Comparison of ENCODE assay signal across 17 mouse cellular contexts in genomic region chr15:95777743-95778142, GRCm38 (mm10). TPM values are rescaled to one million over a fixed set of nuclear protein-coding genes. Genes with fewer than 3 reads are reported as not detected.
DNase-seq lines count a peak whose midpoint lies in the region.
"Had no signal": no experiment of that assay in that cellular context is flagged by ENCODE, and none has a peak within 500 bp of the region (broad histone marks: within the 10 kb centered on the region; RNA-seq: fewer than 3 reads in every experiment).

No protein-coding gene starts in this region.

- peak; percentile 64 for DNase-seq in thymus, postnatal 0 days (ENCODE audit: low spot score)
- no peak for DNase-seq in thymus, postnatal 10 days (ENCODE audit: low spot score in 2 of 2)
- peak; percentile 14 for DNase-seq in CD4-positive, CD25-positive, alpha-beta regulatory T cell, adult 2 months (ENCODE audit: low read depth, low spot score)
- peak; percentile 19 for DNase-seq in T-cell, adult 2 months (ENCODE audit: low spot score)
- DNase-seq in cerebellum, postnatal 25 days = no peak
- no peak for DNase-seq in adrenal gland, adult 18-20 months (ENCODE audit: low spot score in 2 of 2)
- DNase-seq: adrenal gland, adult 2 months; adrenal gland, postnatal 14 days; cerebellum, adult 11 months; cerebellum, adult 2 months; cerebellum, adult 9-11 months; cerebellum, postnatal 36 days; embryo, embryonic 11 days; gastrocnemius, postnatal 25 days; heart, adult 18-20 months; heart, postnatal 10 days; heart, postnatal 36 days had no signal

RNA-seq across cellular contexts. Expression of gene Ano6, which starts 12.9 kb away (rescaled TPM):
- polyA plus RNA-seq in thymus, postnatal 0 days (2015; fragmentation: Nextera tagmentation; extraction: Ambion mirVana) = 97.9 and 104 TPM in 2 replicates
- 10 to 100 TPM; 56.5 to 64.2 TPM for total RNA-seq in adrenal gland, adult 18-20 months (2021)

Comparison
In these comparisons a context has a peak if more than half of its experiments do, and no peak if none do; other contexts are left out.
1. DNase-seq: peak in thymus, postnatal 0 days (single experiment), CD4-positive, CD25-positive, alpha-beta regulatory T cell, adult 2 months (single experiment) and T-cell, adult 2 months (single experiment); none in thymus, postnatal 10 days (0 of 2), cerebellum, postnatal 25 days (0 of 2) and adrenal gland, adult 18-20 months (0 of 2).